Mouse (Mus musculus) liver, embryonic 14.5 days (tissue): ENCODE data around the gene Sspo. TPM values are rescaled to one million over a fixed set of nuclear protein-coding genes. Genes with fewer than 3 reads are reported as not detected.

Experiments used
- ATAC-seq: fragments of 200-750 bp; cut with Nextera tagmentation; 2 replicates; pipeline ENCODE4 v1.8.0; 2017; ENCODE audit warnings: moderate number of reproducible peaks, mild to moderate bottlenecking, moderate library complexity; ENCODE audit not compliant: insufficient read depth
- DNase-seq, 3 experiments: peaks; one replicate each; pipeline ENCODE4 v3.0.0-alpha.2; 2012 to 2013; ENCODE audit warnings: low read depth in 3 of 3, low spot score in 3 of 3
- H3K27ac ChIP-seq: fragments of 300-500 bp; sonication (generic); 2 replicates; pipeline ENCODE4 v1.5.1; 2014; ENCODE audit warnings: moderate library complexity, mild to moderate bottlenecking, control low read depth, inconsistent platforms
- H3K27me3 ChIP-seq: fragments of 300-500 bp; sonication (generic); 2 replicates; pipeline ENCODE4 v1.6.1; 2014; ENCODE audit warnings: mild to moderate bottlenecking, low read length, moderate library complexity; ENCODE audit not compliant: control insufficient read depth, insufficient read depth
- H3K36me3 ChIP-seq: fragments of 300-500 bp; sonication (generic); replicated peaks from 2 replicates; pipeline ENCODE4 v1.6.1; 2014; ENCODE audit warnings: low read depth; ENCODE audit not compliant: control insufficient read depth, insufficient read depth
- H3K4me1 ChIP-seq, 2 experiments: fragments of 200-500 bp in 1 of 2; fragments of 300-500 bp in 1 of 2; sonication (generic) in 1 of 2; replicated peaks; 2 replicates each; pipeline ENCODE4 v1.6.1; 2012 to 2014; ENCODE audit warnings: antibody characterized with exemption in 1 of 2, inconsistent platforms in 1 of 2, low read length in 1 of 2; ENCODE audit not compliant: control insufficient read depth in 2 of 2, insufficient read depth in 2 of 2
- H3K4me2 ChIP-seq: fragments of 300-500 bp; sonication (generic); 2 replicates; pipeline ENCODE4 v1.6.1; 2014; ENCODE audit warnings: low read depth, mild to moderate bottlenecking, control low read depth, moderate library complexity
- H3K4me3 ChIP-seq, 2 experiments: fragments of 200-500 bp in 1 of 2; fragments of 300-500 bp in 1 of 2; sonication (generic) in 1 of 2; 2 replicates each; pipeline ENCODE4 v1.5.1; 2012 to 2014; ENCODE audit warnings: low read depth in 2 of 2, low read length in 2 of 2, mild to moderate bottlenecking in 2 of 2, control low read depth in 1 of 2, inconsistent platforms in 1 of 2, moderate library complexity in 1 of 2; ENCODE audit not compliant: insufficient read depth in 1 of 2
- H3K9ac ChIP-seq: fragments of 300-500 bp; sonication (generic); replicated peaks from 2 replicates; pipeline ENCODE4 v1.6.1; 2014; ENCODE audit warnings: mild to moderate bottlenecking, control low read depth, moderate library complexity
- H3K9me3 ChIP-seq: fragments of 300-500 bp; sonication (generic); 2 replicates; pipeline ENCODE4 v1.6.1; 2016; ENCODE audit warnings: low read length, mixed read lengths; ENCODE audit not compliant: control insufficient read depth
- CTCF ChIP-seq: IDR thresholded peaks from 2 replicates; pipeline ENCODE4 v1.5.1; 2016; ENCODE audit warnings: antibody characterized with exemption, low read depth, control low read depth
- EP300 ChIP-seq: IDR thresholded peaks from 2 replicates; pipeline ENCODE4 v1.6.1; 2016; ENCODE audit warnings: antibody characterized with exemption, low read depth
- WGBS: fragments of 180-500 bp; shearing (Covaris S2); extraction: QIAGEN DNeasy Blood & Tissue Kit; methylation state at CpG from one replicate; pipeline ENCODE4 v1.1.7; 2014; ENCODE audit not compliant: insufficient replicate concordance; 5-methylcytosine and 5-hydroxymethylcytosine counted together
- polyA plus RNA-seq, 2 experiments: library from polyadenylated mRNA; depleted of rRNA in 1 of 2; stranded (reverse) in 1 of 2; unstranded in 1 of 2; fragments of >200 nt; fragmentation: Nextera tagmentation in 1 of 2; extraction: Ambion mirVana in 1 of 2; gene quantifications; 2 replicates each; pipeline versions ENCODE4 v1.2.1 to v1.2.3; 2012 to 2014

The Sspo gene
- polyA plus RNA-seq, 2 experiments, result 0.04 TPM; not detected in 1

DNA sequence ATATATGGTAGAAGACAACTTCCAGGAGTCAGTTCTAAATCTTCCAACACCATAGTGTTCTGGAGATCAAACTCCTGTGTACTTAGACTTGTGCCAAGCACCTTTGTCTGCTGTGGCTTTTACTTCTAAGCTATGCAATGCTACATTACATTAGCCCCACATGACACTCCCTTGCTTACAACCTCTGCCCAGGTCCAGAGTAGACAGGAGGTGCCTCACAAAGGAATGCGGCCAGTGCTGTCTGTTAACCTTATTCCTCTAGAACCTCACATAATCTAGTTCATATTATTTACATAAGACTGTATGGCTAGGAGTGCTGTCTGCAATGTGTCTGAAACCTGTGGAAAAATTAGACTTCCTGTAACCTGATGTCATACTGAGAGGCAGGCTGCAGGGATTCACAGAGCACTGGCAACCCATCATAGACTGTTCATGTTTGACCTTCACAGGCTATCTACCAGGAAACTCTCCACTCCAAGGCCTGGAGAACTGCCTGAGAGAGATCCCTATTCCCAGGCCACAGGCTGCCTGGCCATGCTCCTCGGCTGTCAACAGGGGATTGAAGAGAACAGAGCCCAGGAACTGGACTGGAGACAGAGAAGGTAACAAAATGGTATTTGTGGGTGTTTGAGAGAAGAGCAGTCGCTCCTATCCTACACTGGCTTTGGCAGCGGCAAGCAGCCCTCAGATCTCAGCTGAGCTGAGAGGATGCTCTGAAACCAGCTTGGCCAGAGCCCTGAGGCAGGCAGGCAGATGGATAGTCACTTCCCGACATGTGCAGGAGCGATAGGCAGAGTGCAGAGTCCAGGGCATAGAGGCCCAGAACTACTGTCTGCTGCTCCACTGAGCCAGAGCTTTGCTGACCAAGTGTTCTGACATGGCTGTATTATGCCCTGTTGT, 36.6 kb upstream of the Sspo start:
- Histone ChIP-seq H3K4me1 (no peaks in the 10 kb centered on the region), H3K9ac (no peak overlapping the region), H3K9me3 (no peaks in the 10 kb centered on the region), H3K27ac (no peak overlapping the region), H3K27me3 (no peaks in the 10 kb centered on the region), H3K4me2 (no peak overlapping the region), H3K36me3 (no peaks in the 10 kb centered on the region), H3K4me3 (no peak overlapping the region)
- DNase-seq (no peak), ATAC-seq (no peak)
- WGBS, result 72% methylated on average over 6 of the region's 6 CpGs
- TF ChIP-seq CTCF (no peak), EP300 (no peak)

DNA sequence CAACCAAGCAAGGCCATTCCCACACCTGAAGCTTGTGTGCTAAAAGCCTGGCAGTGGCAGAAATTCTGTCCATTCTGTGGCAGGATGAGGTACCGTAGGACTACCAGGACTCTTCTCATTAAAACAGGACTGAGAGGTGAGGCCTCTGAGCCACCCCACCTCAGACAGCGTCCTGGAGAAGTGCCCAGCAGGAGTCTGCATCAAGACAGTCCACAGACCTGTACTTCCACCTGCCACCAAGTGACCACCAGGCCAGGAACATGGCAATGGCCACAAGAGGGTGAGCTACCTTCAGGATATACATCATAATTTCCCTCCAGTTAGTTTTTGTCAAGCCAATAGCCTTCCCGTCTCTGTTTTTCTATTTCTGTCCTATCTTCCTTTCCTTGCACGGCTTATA, 35.9 kb upstream of the Sspo start:
- H3K4me3 ChIP-seq, result no peak overlapping the region
- H3K27ac ChIP-seq, result no peak overlapping the region
- no peaks in the 10 kb centered on the region for H3K9me3 ChIP-seq
- no peak overlapping the region for H3K4me2 ChIP-seq
- no peaks in the 10 kb centered on the region for H3K27me3 ChIP-seq
- H3K9ac ChIP-seq, result no peak overlapping the region
- WGBS, result 65% methylated on average over 4 of the region's 4 CpGs
- no peak for DNase-seq
- no peak for ATAC-seq
- H3K36me3 ChIP-seq, result no peaks in the 10 kb centered on the region
- TF ChIP-seq CTCF (no peak), EP300 (no peak)
- no peaks in the 10 kb centered on the region for H3K4me1 ChIP-seq

DNA sequence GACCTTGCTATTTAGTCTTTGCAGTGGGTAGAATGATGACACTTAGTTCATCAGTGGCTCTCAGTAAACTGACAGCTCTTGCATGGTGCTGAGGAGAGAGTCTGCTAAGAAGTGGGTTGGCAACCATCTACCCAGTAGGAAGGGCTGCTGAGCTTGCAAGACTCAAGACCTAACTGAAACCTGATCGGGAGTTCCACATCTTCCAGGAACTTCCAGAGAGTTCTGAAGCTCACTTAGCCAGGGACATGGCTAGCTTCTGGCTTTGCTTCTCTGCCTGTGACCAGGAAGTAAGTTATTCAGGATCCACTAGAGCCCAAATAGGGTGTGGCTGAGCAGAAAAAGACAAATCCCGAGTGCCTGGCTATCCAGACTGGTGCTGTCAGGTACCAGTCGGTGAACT, 35.4 kb upstream of the Sspo start:
- no peaks in the 10 kb centered on the region for H3K4me1 ChIP-seq
- H3K4me3 ChIP-seq, result no peak overlapping the region
- no peak for ATAC-seq
- H3K4me2 ChIP-seq, result no peak overlapping the region
- TF ChIP-seq CTCF (no peak), EP300 (no peak)
- no peaks in the 10 kb centered on the region for H3K27me3 ChIP-seq
- no peak overlapping the region for H3K27ac ChIP-seq
- no peaks in the 10 kb centered on the region for H3K36me3 ChIP-seq
- WGBS, result 64% methylated on average over 3 of the region's 3 CpGs
- H3K9ac ChIP-seq, result no peak overlapping the region
- no peak for DNase-seq
- H3K9me3 ChIP-seq, result no peaks in the 10 kb centered on the region

- Histone ChIP-seq H3K27me3 (no peaks in the 10 kb centered on the region), H3K27ac (no peak overlapping the region), H3K9ac (no peak overlapping the region), H3K4me2 (no peak overlapping the region), H3K4me1 (no peaks in the 10 kb centered on the region), H3K36me3 (no peaks in the 10 kb centered on the region), H3K9me3 (no peaks in the 10 kb centered on the region), H3K4me3 (no peak overlapping the region)
- DNase-seq (no peak), ATAC-seq (no peak)
- TF ChIP-seq CTCF (no peak), EP300 (no peak)
- WGBS, result 77% methylated on average over 10 of the region's 10 CpGs
Measured at GRCm38 (mm10) chr6:48413081-48413480, 34.9 kb upstream of the Sspo start.

- no peak overlapping the region for H3K27ac ChIP-seq
- no peak overlapping the region for H3K9ac ChIP-seq
- TF ChIP-seq CTCF, result no peak
- no peak for TF ChIP-seq EP300
- no peak overlapping the region for H3K4me2 ChIP-seq
- no peaks in the 10 kb centered on the region for H3K9me3 ChIP-seq
- ATAC-seq (no peak), DNase-seq (no peak)
- H3K4me1 ChIP-seq, result no peaks in the 10 kb centered on the region
- H3K36me3 ChIP-seq, result no peaks in the 10 kb centered on the region
- no peaks in the 10 kb centered on the region for H3K27me3 ChIP-seq
- 62% methylated on average over 1 of the region's 1 CpGs for WGBS
- H3K4me3 ChIP-seq, result no peak overlapping the region
Measured at GRCm38 (mm10) chr6:48414886-48415285, 33.1 kb upstream of the Sspo start.
